Mouse (Mus musculus): ENCODE results near the gene Greb1. TPM values are rescaled to one million over a fixed set of nuclear protein-coding genes. Genes with fewer than 3 reads are reported as not detected.

Gene Greb1
- total and polyA plus RNA-seq, 3 experiments: 0.25 to 0.51 (median 0.39) TPM

DNA sequence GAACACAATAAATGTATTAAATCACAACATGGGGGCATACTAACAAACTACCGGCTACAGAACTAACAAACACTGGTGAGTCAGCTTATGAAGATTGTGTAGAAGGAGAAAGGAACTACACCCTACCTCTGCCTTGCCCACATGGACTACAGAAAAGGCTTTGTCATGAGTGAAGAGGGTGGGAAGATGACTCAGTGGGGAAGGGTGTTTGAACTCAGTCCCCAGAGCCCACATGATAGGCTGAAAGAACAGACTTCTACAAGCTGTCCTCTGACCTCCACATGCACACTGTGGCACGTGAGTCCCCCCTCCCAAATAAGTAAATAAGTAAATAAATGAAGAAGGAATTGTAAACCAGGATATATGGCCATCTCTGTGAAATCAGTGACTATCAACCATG, 21.5 kb downstream of the Greb1 start:
- WGBS: 72% methylated on average over 2 of the region's 2 CpGs
- Histone ChIP-seq H3K36me3 (ENCODE audit: control insufficient read depth, insufficient read depth, low read length) (no peaks in the 10 kb centered on the region), H3K4me1 (ENCODE audit: control insufficient read depth, insufficient read depth, low read length) (no peaks in the 10 kb centered on the region), H3K79me2 (replicated peaks; ENCODE audit: control insufficient read depth, insufficient read depth, low read length) (no peaks in the 10 kb centered on the region), H3K27me3 (ENCODE audit: control insufficient read depth, insufficient read depth, low read length) (no peaks in the 10 kb centered on the region), H3K27ac (no peak overlapping the region), H3K4me3 (no peak overlapping the region), H3K9ac (ENCODE audit: low read depth, low read length) (no peak overlapping the region)
- no peak for TF ChIP-seq POLR2A (IDR thresholded peaks at IDR 0.05; ENCODE audit: insufficient read depth, low read depth, low read length)
- no peak for TF ChIP-seq EP300 (IDR thresholded peaks at IDR 0.05; ENCODE audit: insufficient read depth, low read depth, low read length)
- TF ChIP-seq CTCF (IDR thresholded peaks at IDR 0.05): no peak
- intact Hi-C loops (cut with DNase I): no loop called here
- no peak for DNase-seq

DNA sequence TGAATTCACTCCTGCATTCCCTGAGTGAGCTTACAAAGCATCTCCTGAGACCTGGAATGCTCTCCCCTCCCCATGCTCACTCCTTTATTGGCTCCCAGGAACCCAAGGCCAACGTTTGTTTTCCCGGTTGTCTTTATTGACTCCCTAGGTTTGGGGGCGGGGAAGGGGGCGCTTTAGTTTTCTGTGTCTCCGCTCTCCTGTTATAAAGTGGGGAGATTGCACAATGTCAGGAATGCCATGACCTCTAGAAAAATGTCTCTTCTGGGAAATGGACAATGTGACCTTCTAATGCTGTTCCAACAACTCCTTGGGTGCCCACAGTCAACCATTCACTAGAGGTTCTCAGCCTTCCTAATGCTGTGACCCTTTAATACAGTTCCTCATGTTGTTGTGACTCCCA, 22.2 kb downstream of the Greb1 start:
- H3K79me2 ChIP-seq (replicated peaks; ENCODE audit: control insufficient read depth, insufficient read depth, low read length): no peaks in the 10 kb centered on the region
- no peak overlapping the region for H3K27ac ChIP-seq
- 92% methylated on average over 5 of the region's 5 CpGs for WGBS
- H3K9ac ChIP-seq (ENCODE audit: low read depth, low read length): no peak overlapping the region
- H3K36me3 ChIP-seq (ENCODE audit: control insufficient read depth, insufficient read depth, low read length): no peaks in the 10 kb centered on the region
- H3K4me3 ChIP-seq: no peak overlapping the region
- intact Hi-C loops (cut with DNase I): no loop called here
- no peaks in the 10 kb centered on the region for H3K4me1 ChIP-seq (ENCODE audit: control insufficient read depth, insufficient read depth, low read length)
- DNase-seq: no peak
- TF ChIP-seq EP300 (IDR thresholded peaks at IDR 0.05; ENCODE audit: insufficient read depth, low read depth, low read length) (no peak), POLR2A (IDR thresholded peaks at IDR 0.05; ENCODE audit: insufficient read depth, low read depth, low read length) (no peak), CTCF (IDR thresholded peaks at IDR 0.05) (no peak)
- no peaks in the 10 kb centered on the region for H3K27me3 ChIP-seq (ENCODE audit: control insufficient read depth, insufficient read depth, low read length)

DNA sequence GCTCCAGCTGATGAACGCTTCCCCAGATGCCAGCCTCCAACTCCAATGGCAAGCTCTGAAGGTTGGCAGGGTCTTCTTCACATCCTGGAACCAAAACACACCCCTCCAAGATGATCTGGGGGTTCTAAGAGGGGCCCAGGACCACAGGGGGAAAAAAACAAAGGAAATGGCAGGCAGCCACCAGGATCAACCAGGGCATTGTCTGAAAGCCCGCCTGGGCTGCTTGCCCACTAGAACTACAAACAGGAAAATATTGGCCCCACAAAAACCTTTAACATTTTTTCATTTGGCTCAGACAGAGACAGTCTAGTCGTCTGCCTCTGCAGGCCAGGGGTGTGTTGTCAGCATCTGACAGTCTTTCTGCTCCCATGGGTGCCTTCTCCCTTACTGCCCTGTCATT, 25.3 kb downstream of the Greb1 start:
- intact Hi-C loops (cut with DNase I): no loop called here
- no peaks in the 10 kb centered on the region for H3K4me1 ChIP-seq (ENCODE audit: control insufficient read depth, insufficient read depth, low read length)
- H3K36me3 ChIP-seq (ENCODE audit: control insufficient read depth, insufficient read depth, low read length): no peaks in the 10 kb centered on the region
- H3K27me3 ChIP-seq (ENCODE audit: control insufficient read depth, insufficient read depth, low read length): no peaks in the 10 kb centered on the region
- no peak overlapping the region for H3K27ac ChIP-seq
- DNase-seq: no peak
- H3K79me2 ChIP-seq (replicated peaks; ENCODE audit: control insufficient read depth, insufficient read depth, low read length): no peaks in the 10 kb centered on the region
- H3K4me3 ChIP-seq: no peak overlapping the region
- TF ChIP-seq CTCF (IDR thresholded peaks at IDR 0.05) (no peak), POLR2A (IDR thresholded peaks at IDR 0.05; ENCODE audit: insufficient read depth, low read depth, low read length) (no peak), EP300 (IDR thresholded peaks at IDR 0.05; ENCODE audit: insufficient read depth, low read depth, low read length) (no peak)
- 48% methylated on average over 3 of the region's 3 CpGs for WGBS
- no peak overlapping the region for H3K9ac ChIP-seq (ENCODE audit: low read depth, low read length)

- H3K9ac ChIP-seq (ENCODE audit: low read depth, low read length): no peak overlapping the region
- no peak overlapping the region for H3K27ac ChIP-seq
- no peaks in the 10 kb centered on the region for H3K36me3 ChIP-seq (ENCODE audit: control insufficient read depth, insufficient read depth, low read length)
- no peaks in the 10 kb centered on the region for H3K79me2 ChIP-seq (replicated peaks; ENCODE audit: control insufficient read depth, insufficient read depth, low read length)
- no peaks in the 10 kb centered on the region for H3K4me1 ChIP-seq (ENCODE audit: control insufficient read depth, insufficient read depth, low read length)
- no peak for DNase-seq
- no peaks in the 10 kb centered on the region for H3K27me3 ChIP-seq (ENCODE audit: control insufficient read depth, insufficient read depth, low read length)
- 82% methylated on average over 4 of the region's 4 CpGs for WGBS
- intact Hi-C loops (cut with DNase I): no loop called here
- no peak overlapping the region for H3K4me3 ChIP-seq
- TF ChIP-seq EP300 (IDR thresholded peaks at IDR 0.05; ENCODE audit: insufficient read depth, low read depth, low read length) (no peak), CTCF (IDR thresholded peaks at IDR 0.05) (no peak), POLR2A (IDR thresholded peaks at IDR 0.05; ENCODE audit: insufficient read depth, low read depth, low read length) (no peak)
Measured at GRCm38 (mm10) chr12:16774605-16775004, 26.1 kb downstream of the Greb1 start.

DNA sequence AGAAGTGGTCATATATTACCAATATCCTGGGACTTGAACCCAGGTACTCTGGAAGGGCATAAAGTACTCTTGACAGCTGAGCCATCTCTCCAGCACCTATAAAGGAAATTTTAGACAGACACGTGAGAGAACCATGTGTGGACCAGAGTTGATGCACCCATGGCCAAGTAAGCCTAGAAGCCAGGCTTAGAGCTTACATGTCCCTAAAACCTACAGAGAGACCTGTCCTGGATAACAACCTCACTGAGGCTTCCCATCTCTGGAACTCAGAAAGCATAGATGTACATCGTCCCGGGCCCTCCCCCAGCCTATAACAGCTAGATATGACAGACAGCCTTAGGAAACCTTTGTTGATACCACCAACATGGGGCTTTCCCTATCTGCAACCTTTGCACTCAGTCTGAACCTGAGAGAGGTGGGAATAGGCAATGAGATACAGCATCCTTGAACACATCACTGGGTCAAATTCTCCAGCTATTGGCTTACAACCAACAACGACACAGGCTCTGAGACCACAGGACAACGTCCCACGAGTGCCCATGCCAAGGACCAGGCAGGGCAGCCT, 31.0 kb downstream of the Greb1 start:
- Histone ChIP-seq H3K4me3 (no peak overlapping the region), H3K36me3 (ENCODE audit: control insufficient read depth, insufficient read depth, low read length) (no peaks in the 10 kb centered on the region), H3K79me2 (replicated peaks; ENCODE audit: control insufficient read depth, insufficient read depth, low read length) (no peaks in the 10 kb centered on the region), H3K27ac (no peak overlapping the region), H3K9ac (ENCODE audit: low read depth, low read length) (no peak overlapping the region), H3K27me3 (ENCODE audit: control insufficient read depth, insufficient read depth, low read length) (no peaks in the 10 kb centered on the region), H3K4me1 (ENCODE audit: control insufficient read depth, insufficient read depth, low read length) (no peaks in the 10 kb centered on the region)
- DNase-seq: no peak
- TF ChIP-seq POLR2A (IDR thresholded peaks at IDR 0.05; ENCODE audit: insufficient read depth, low read depth, low read length) (no peak), CTCF (IDR thresholded peaks at IDR 0.05) (no peak), EP300 (IDR thresholded peaks at IDR 0.05; ENCODE audit: insufficient read depth, low read depth, low read length) (no peak)
- 83% methylated on average over 6 of the region's 6 CpGs for WGBS
- intact Hi-C loops (cut with DNase I): no loop called here

DNA sequence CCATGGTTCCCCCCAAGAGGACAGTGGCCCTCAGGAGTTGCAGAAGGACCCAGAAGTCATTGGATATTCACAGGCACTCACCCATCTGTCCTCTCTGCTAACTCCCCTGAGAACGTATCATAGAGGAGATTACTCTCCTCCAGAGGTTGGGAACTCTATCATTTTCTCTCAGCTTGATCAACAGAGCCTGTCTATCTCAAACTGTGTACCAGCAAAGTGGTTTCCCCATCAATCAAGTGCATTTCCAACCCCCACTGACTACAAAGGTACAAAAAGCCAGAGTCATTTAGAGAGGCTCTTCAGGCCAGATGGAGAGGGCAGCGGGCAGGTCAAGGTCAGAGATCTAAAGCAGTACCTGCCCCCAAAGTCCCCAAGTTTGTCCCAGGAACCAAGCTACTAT, 32.0 kb downstream of the Greb1 start:
- H3K27me3 ChIP-seq (ENCODE audit: control insufficient read depth, insufficient read depth, low read length): no peaks in the 10 kb centered on the region
- H3K4me3 ChIP-seq: no peak overlapping the region
- no peak for TF ChIP-seq POLR2A (IDR thresholded peaks at IDR 0.05; ENCODE audit: insufficient read depth, low read depth, low read length)
- TF ChIP-seq CTCF (IDR thresholded peaks at IDR 0.05): no peak
- no peak for TF ChIP-seq EP300 (IDR thresholded peaks at IDR 0.05; ENCODE audit: insufficient read depth, low read depth, low read length)
- intact Hi-C loops (cut with DNase I): no loop called here
- no peak overlapping the region for H3K9ac ChIP-seq (ENCODE audit: low read depth, low read length)
- no peaks in the 10 kb centered on the region for H3K79me2 ChIP-seq (replicated peaks; ENCODE audit: control insufficient read depth, insufficient read depth, low read length)
- DNase-seq: no peak
- no peaks in the 10 kb centered on the region for H3K4me1 ChIP-seq (ENCODE audit: control insufficient read depth, insufficient read depth, low read length)
- WGBS: 69% methylated on average over 2 of the region's 2 CpGs
- no peak overlapping the region for H3K27ac ChIP-seq
- H3K36me3 ChIP-seq (ENCODE audit: control insufficient read depth, insufficient read depth, low read length): no peaks in the 10 kb centered on the region
